Mouse (Mus musculus) G1E-ER4 (cell line): Measurements from ENCODE around the gene Khdrbs1. TPM values are rescaled to one million over a fixed set of nuclear protein-coding genes. Genes with fewer than 3 reads are reported as not detected.

Source experiments
- GATA1 ChIP-seq: IDR thresholded peaks from one replicate; pipeline ENCODE4 v1.8.0; 2012; ENCODE audit warnings: low read length, inconsistent platforms
- polyA plus RNA-seq: library from polyadenylated mRNA; stranded (reverse); fragments of >175 nt; gene quantifications from 2 replicates; pipeline ENCODE4 v1.2.3, GENCODE M21; 2012

The Khdrbs1 gene
- polyA plus RNA-seq, result 278 and 280 TPM in 2 replicates

- TF ChIP-seq GATA1, result no peak
Measured at GRCm38 (mm10) chr4:129742232-129743009, at the start of gene Khdrbs1. TSS of gene Khdrbs1 (minus strand) at chr4:129742303.

GRCm38 (mm10) chr4:129791399-129791798, 49.3 kb upstream of the Khdrbs1 start:
- TF ChIP-seq GATA1, result no peak

GRCm38 (mm10) chr4:129790475-129790874, 48.4 kb upstream of the Khdrbs1 start:
- TF ChIP-seq GATA1, result no peak

GRCm38 (mm10) chr4:129789635-129790034, 47.5 kb upstream of the Khdrbs1 start:
- no peak for TF ChIP-seq GATA1

- no peak for TF ChIP-seq GATA1
Measured at GRCm38 (mm10) chr4:129788693-129789092, 46.6 kb upstream of the Khdrbs1 start.

GRCm38 (mm10) chr4:129785178-129785577, 43.1 kb upstream of the Khdrbs1 start:
- no peak for TF ChIP-seq GATA1

- TF ChIP-seq GATA1, result no peak
Measured at GRCm38 (mm10) chr4:129783506-129783905, 41.4 kb upstream of the Khdrbs1 start.

GRCm38 (mm10) chr4:129782857-129783331, 40.8 kb upstream of the Khdrbs1 start:
- TF ChIP-seq GATA1, result no peak

- TF ChIP-seq GATA1, result no peak
Measured at GRCm38 (mm10) chr4:129781881-129782675, 40.0 kb upstream of the Khdrbs1 start.

- no peak for TF ChIP-seq GATA1
Measured at GRCm38 (mm10) chr4:129771672-129772521, 29.8 kb upstream of the Khdrbs1 start.

GRCm38 (mm10) chr4:129771314-129771671, 29.2 kb upstream of the Khdrbs1 start:
- TF ChIP-seq GATA1, result no peak

GRCm38 (mm10) chr4:129770600-129770999, 28.5 kb upstream of the Khdrbs1 start:
- TF ChIP-seq GATA1, result no peak

- no peak for TF ChIP-seq GATA1
Measured at GRCm38 (mm10) chr4:129767782-129768181, 25.7 kb upstream of the Khdrbs1 start.

- TF ChIP-seq GATA1, result no peak
Measured at GRCm38 (mm10) chr4:129765351-129765750, 23.2 kb upstream of the Khdrbs1 start.

GRCm38 (mm10) chr4:129761606-129762005, 19.5 kb upstream of the Khdrbs1 start:
- TF ChIP-seq GATA1, result no peak

- TF ChIP-seq GATA1, result no peak
Measured at GRCm38 (mm10) chr4:129755455-129755854, 13.4 kb upstream of the Khdrbs1 start.

GRCm38 (mm10) chr4:129754742-129755141, 12.6 kb upstream of the Khdrbs1 start:
- TF ChIP-seq GATA1, result no peak
